In genomic region chr1:169387056-169387455, GRCm38 (mm10) we compare ENCODE assay signal across 27 mouse cellular contexts.
DNase-seq lines count a peak whose midpoint lies in the region; ATAC-seq and TF ChIP-seq lines count a peak whose summit lies in the region.
"Had no signal": no experiment of that assay in that cellular context is flagged by ENCODE, and none has a peak within 500 bp of the region (broad histone marks: within the 10 kb centered on the region; RNA-seq: fewer than 3 reads in every experiment).

No protein-coding gene starts in this region.

- H3K36me3 ChIP-seq in intestine, embryonic 15.5 days = no peaks in the 10 kb centered on the region
- no peaks in the 10 kb centered on the region for H3K36me3 ChIP-seq in intestine, postnatal 0 days (ENCODE audit: control insufficient read depth, insufficient read depth)
- no peaks in the 10 kb centered on the region for H3K36me3 ChIP-seq in midbrain, embryonic 12.5 days
- H3K36me3 ChIP-seq in midbrain, embryonic 16.5 days (ENCODE audit: control insufficient read depth, insufficient read depth, low read length) = no peaks in the 10 kb centered on the region
- H3K36me3 ChIP-seq in kidney, embryonic 16.5 days (ENCODE audit: insufficient read depth, low read length) = no peaks in the 10 kb centered on the region
- H3K36me3 ChIP-seq: embryonic facial prominence, embryonic 13.5 days; embryonic facial prominence, embryonic 15.5 days; forebrain, embryonic 10.5 days; forebrain, embryonic 12.5 days; G1E had no signal

- H3K27ac ChIP-seq in gastrocnemius, adult 2 months = peak overlapping the region; percentile 29
- no peak overlapping the region for H3K27ac ChIP-seq in intestine, embryonic 15.5 days
- H3K27ac ChIP-seq in intestine, postnatal 0 days (ENCODE audit: low read depth, low read length) = no peak overlapping the region
- 0 out of 2 replicates have a peak overlapping the region, but pooled peaks have one; percentile 58 for H3K27ac ChIP-seq in midbrain, embryonic 12.5 days (replicated peaks)
- H3K27ac ChIP-seq in midbrain, embryonic 16.5 days (ENCODE audit: low read length) = no peak overlapping the region
- no peak overlapping the region for H3K27ac ChIP-seq in kidney, embryonic 16.5 days (ENCODE audit: low read length)
- H3K27ac ChIP-seq: embryonic facial prominence, embryonic 13.5 days; embryonic facial prominence, embryonic 15.5 days; forebrain, embryonic 10.5 days; forebrain, embryonic 12.5 days had no signal

- no peak overlapping the region for H3K4me2 ChIP-seq in intestine, embryonic 15.5 days (replicated peaks)
- no peak overlapping the region for H3K4me2 ChIP-seq in intestine, postnatal 0 days (replicated peaks; ENCODE audit: low read depth)
- no peak overlapping the region for H3K4me2 ChIP-seq in midbrain, embryonic 12.5 days (replicated peaks)
- H3K4me2 ChIP-seq in midbrain, embryonic 16.5 days (ENCODE audit: low read length) = no peak overlapping the region
- H3K4me2 ChIP-seq in kidney, embryonic 16.5 days (replicated peaks; ENCODE audit: low read depth, low read length) = no peak overlapping the region
- H3K4me2 ChIP-seq: embryonic facial prominence, embryonic 13.5 days; embryonic facial prominence, embryonic 15.5 days; forebrain, embryonic 12.5 days had no signal

- no peak overlapping the region for H3K4me3 ChIP-seq in gastrocnemius, adult 2 months
- H3K4me3 ChIP-seq in intestine, embryonic 15.5 days (replicated peaks) = no peak overlapping the region
- H3K4me3 ChIP-seq in intestine, postnatal 0 days (ENCODE audit: low read depth, low read length) = no peak overlapping the region
- H3K4me3 ChIP-seq in midbrain, embryonic 12.5 days = no peak overlapping the region
- H3K4me3 ChIP-seq in midbrain, embryonic 16.5 days (ENCODE audit: low read depth, low read length) = no peak overlapping the region
- H3K4me3 ChIP-seq in kidney, embryonic 16.5 days (ENCODE audit: low read length) = no peak overlapping the region
- H3K4me3 ChIP-seq: embryonic facial prominence, embryonic 13.5 days; embryonic facial prominence, embryonic 15.5 days; erythroblast, embryonic 14.5 days; forebrain, embryonic 10.5 days; forebrain, embryonic 12.5 days had no signal

- 50% methylated on average over 1 of the region's 1 CpGs for WGBS in intestine, embryonic 15.5 days
- WGBS in intestine, postnatal 0 days = 33% methylated on average over 1 of the region's 1 CpGs
- 88% methylated on average over 1 of the region's 1 CpGs for WGBS in midbrain, embryonic 12.5 days
- WGBS in midbrain, embryonic 16.5 days = 86% methylated on average over 1 of the region's 1 CpGs
- 67% methylated on average over 1 of the region's 1 CpGs for WGBS in kidney, embryonic 16.5 days

- no peak for DNase-seq in gastrocnemius, adult 2 months
- DNase-seq in gastrocnemius, adult 18-20 months (ENCODE audit: low spot score) = no peak
- DNase-seq: adrenal gland, adult 8-10 months; adrenal gland, postnatal 14 days; adrenal gland, postnatal 36 days; B cell, adult 2 months; cerebellum, adult 11-12 months; cerebellum, adult 2 months; cerebellum, adult 9-10 months; cerebellum, postnatal 10 days; cerebellum, postnatal 25 days had no signal

- peak; percentile 82 for ATAC-seq in intestine, embryonic 15.5 days
- no peak for ATAC-seq in intestine, postnatal 0 days
- ATAC-seq in midbrain, embryonic 12.5 days (ENCODE audit: low FRiP score, low read depth) = no peak
- ATAC-seq in midbrain, embryonic 16.5 days = no peak
- no peak for ATAC-seq in kidney, embryonic 16.5 days (ENCODE audit: low FRiP score, low TSS enrichment)
- ATAC-seq: activated CD4-positive, CD25-positive, alpha-beta regulatory T cell, adult 4 months; CD4-positive, CD25-positive, alpha-beta regulatory T cell, adult 4 months; forebrain, embryonic 14.5 days; Patski had no signal

- no peaks in the 10 kb centered on the region for H3K4me1 ChIP-seq in intestine, embryonic 15.5 days (replicated peaks)
- H3K4me1 ChIP-seq in intestine, postnatal 0 days (replicated peaks; ENCODE audit: control insufficient read depth, insufficient read depth, low read length) = no peaks in the 10 kb centered on the region
- H3K4me1 ChIP-seq in midbrain, embryonic 12.5 days = peaks cover 3% of the 10 kb centered on the region; the same call in 1 of the 2 replicates
- H3K4me1 ChIP-seq in midbrain, embryonic 16.5 days (ENCODE audit: control insufficient read depth, insufficient read depth, low read length) = peaks cover 8% of the 10 kb centered on the region
- H3K4me1 ChIP-seq in kidney, embryonic 16.5 days (ENCODE audit: insufficient read depth, low read length) = 0 out of 2 replicates have a peak, but pooled peaks cover 7% of the 10 kb centered on the region
- H3K4me1 ChIP-seq: embryonic facial prominence, embryonic 13.5 days; embryonic facial prominence, embryonic 15.5 days had no signal

- H3K9me3 ChIP-seq in intestine, embryonic 15.5 days = no peaks in the 10 kb centered on the region
- no peaks in the 10 kb centered on the region for H3K9me3 ChIP-seq in intestine, postnatal 0 days (ENCODE audit: control insufficient read depth)
- no peaks in the 10 kb centered on the region for H3K9me3 ChIP-seq in midbrain, embryonic 12.5 days
- H3K9me3 ChIP-seq in midbrain, embryonic 16.5 days (replicated peaks; ENCODE audit: control insufficient read depth, low read length, poor library complexity, severe bottlenecking) = no peaks in the 10 kb centered on the region
- no peaks in the 10 kb centered on the region for H3K9me3 ChIP-seq in kidney, embryonic 16.5 days (ENCODE audit: low read length)
- H3K9me3 ChIP-seq: embryonic facial prominence, embryonic 13.5 days; embryonic facial prominence, embryonic 15.5 days; forebrain, embryonic 10.5 days; forebrain, embryonic 12.5 days had no signal

- intact Hi-C loops in gastrocnemius, adult 2 months (cut with DNase I) = no loop called here

- no peaks in the 10 kb centered on the region for H3K27me3 ChIP-seq in intestine, embryonic 15.5 days (replicated peaks)
- H3K27me3 ChIP-seq in intestine, postnatal 0 days (replicated peaks; ENCODE audit: control insufficient read depth, insufficient read depth, low read length) = no peaks in the 10 kb centered on the region
- no peaks in the 10 kb centered on the region for H3K27me3 ChIP-seq in midbrain, embryonic 12.5 days
- H3K27me3 ChIP-seq in midbrain, embryonic 16.5 days (ENCODE audit: control insufficient read depth, insufficient read depth, low read depth, low read length) = no peaks in the 10 kb centered on the region
- no peaks in the 10 kb centered on the region for H3K27me3 ChIP-seq in kidney, embryonic 16.5 days (ENCODE audit: insufficient read depth, low read length)
- H3K27me3 ChIP-seq: CH12.LX; embryonic facial prominence, embryonic 13.5 days; embryonic facial prominence, embryonic 15.5 days; forebrain, embryonic 12.5 days had no signal

- H3K9ac ChIP-seq in intestine, embryonic 15.5 days = no peak overlapping the region
- H3K9ac ChIP-seq in intestine, postnatal 0 days (ENCODE audit: low read depth, low read length) = no peak overlapping the region
- H3K9ac ChIP-seq in midbrain, embryonic 12.5 days (replicated peaks) = no peak overlapping the region
- no peak overlapping the region for H3K9ac ChIP-seq in midbrain, embryonic 16.5 days (ENCODE audit: low read depth, low read length)
- H3K9ac ChIP-seq in kidney, embryonic 16.5 days (replicated peaks; ENCODE audit: low read length) = no peak overlapping the region
- H3K9ac ChIP-seq: embryonic facial prominence, embryonic 13.5 days; embryonic facial prominence, embryonic 15.5 days; forebrain, embryonic 12.5 days had no signal

- TF ChIP-seq CTCF in gastrocnemius, adult 2 months (IDR thresholded peaks at IDR 0.05) = no peak
- TF ChIP-seq CTCF in intestine, postnatal 0 days (IDR thresholded peaks at IDR 0.05; ENCODE audit: low read depth) = no peak

Comparison
In these comparisons a context has a peak if more than half of its experiments do, and no peak if none do; other contexts are left out.
1. H3K27ac ChIP-seq: peak in gastrocnemius, adult 2 months (single experiment) and midbrain, embryonic 12.5 days (single experiment); none in intestine, embryonic 15.5 days (single experiment), intestine, postnatal 0 days (single experiment), midbrain, embryonic 16.5 days (single experiment) and kidney, embryonic 16.5 days (single experiment).